Mouse (Mus musculus) olfactory bulb, adult 2 months (tissue): ENCODE measurements around the gene Gigyf2.

Experiments used
- CTCF ChIP-seq: fragments of 200-500 bp; IDR thresholded peaks from 2 replicates; pipeline ENCODE4 v1.5.1; 2012; ENCODE audit warnings: low read depth, mild to moderate bottlenecking, low read length, moderate library complexity; ENCODE audit not compliant: insufficient read depth
- POLR2A ChIP-seq: fragments of 200-500 bp; IDR thresholded peaks from 2 replicates; pipeline ENCODE4 v1.6.1; 2012; ENCODE audit warnings: mild to moderate bottlenecking, low read depth, low read length, moderate library complexity; ENCODE audit not compliant: insufficient read depth

DNA sequence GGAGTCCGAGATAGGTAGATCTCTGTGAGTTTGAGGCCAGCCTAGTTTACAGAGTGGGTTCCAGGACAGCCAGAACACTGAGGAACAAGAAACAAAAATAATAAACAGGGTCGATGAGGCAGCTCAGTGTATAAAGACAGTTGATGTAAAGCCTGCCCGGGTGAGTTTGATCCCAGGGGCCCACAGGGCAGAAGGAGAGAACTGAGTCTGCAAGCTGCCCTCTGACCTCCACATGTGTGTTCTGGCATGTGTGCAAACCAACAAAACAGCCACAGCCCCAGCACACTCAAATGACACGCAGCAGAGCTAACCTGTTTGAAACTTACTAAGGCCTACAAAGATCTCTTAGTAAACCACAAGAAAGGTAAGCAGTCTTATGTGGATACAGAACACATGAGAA, 31.8 kb upstream of the Gigyf2 start:
- TF ChIP-seq CTCF (no peak), POLR2A (no peak)
